ENCODE assay signal across 1 mouse cellular context in genomic region chr14:18229751-18230150, GRCm38 (mm10). TPM values are rescaled to one million over a fixed set of nuclear protein-coding genes. Genes with fewer than 3 reads are reported as not detected.
"Had no signal": no experiment of that assay in that cellular context is flagged by ENCODE, and none has a peak within 500 bp of the region (broad histone marks: within the 10 kb centered on the region; RNA-seq: fewer than 3 reads in every experiment).

No protein-coding gene starts in this region.

RNA-seq across cellular contexts. Expression of gene Nr1d2, which starts 9.2 kb away (rescaled TPM):
- polyA plus RNA-seq: erythroblast, embryonic 14.5 days had no signal
